Mouse (Mus musculus): ENCODE results near the gene Ccnl2.

GRCm38 (mm10) chr4:155868614-155869298, 56.5 kb downstream of the Ccnl2 start:
- TF ChIP-seq TCF12 (IDR thresholded peaks at IDR 0.05; ENCODE audit: insufficient read depth, poor library complexity, severe bottlenecking) = no peak
- TF ChIP-seq POLR2A (IDR thresholded peaks at IDR 0.05; ENCODE audit: insufficient read length, low read depth) = no peak
- TF ChIP-seq SRF (IDR thresholded peaks at IDR 0.05; ENCODE audit: control insufficient read depth, insufficient read length, low read depth) = no peak
- no peak for TF ChIP-seq MAX (IDR thresholded peaks at IDR 0.05; ENCODE audit: low read depth)
- TF ChIP-seq MYOG (IDR thresholded peaks at IDR 0.05; ENCODE audit: control insufficient read depth in 1 of 3, insufficient read depth in 1 of 3, insufficient read length in 2 of 3, low read depth in 2 of 3) = no peak
- TF ChIP-seq CEBPB (IDR thresholded peaks at IDR 0.05; ENCODE audit: insufficient read depth, poor library complexity, severe bottlenecking) = no peak
- TF ChIP-seq E2F4 (IDR thresholded peaks at IDR 0.05; ENCODE audit: insufficient read depth) = no peak
- no peak for TF ChIP-seq USF1 (IDR thresholded peaks at IDR 0.05; ENCODE audit: low read depth)
- no peak for TF ChIP-seq MYOD1 (IDR thresholded peaks at IDR 0.05; ENCODE audit: control insufficient read depth in 1 of 3, insufficient read length in 2 of 3, low read depth in 2 of 3)
- TF ChIP-seq REST (IDR thresholded peaks at IDR 0.05; ENCODE audit: insufficient read depth, insufficient read length) = no peak
- TF ChIP-seq TCF3 (IDR thresholded peaks at IDR 0.05; ENCODE audit: insufficient read length, low read depth) = no peak

Measured in myocyte (in vitro differentiated cells).